Mouse (Mus musculus): ENCODE results near the gene Zdhhc6.

GRCm38 (mm10) chr19:55290621-55291270 is 25.1 kb downstream of the Zdhhc6 start:
- no peak for TF ChIP-seq CTCF (IDR thresholded peaks at IDR 0.05; ENCODE audit: borderline replicate concordance, insufficient read depth, low read depth, low read length)
- no peak for TF ChIP-seq POLR2A (IDR thresholded peaks at IDR 0.05; ENCODE audit: borderline replicate concordance, insufficient read depth, low read length)
